Mouse (Mus musculus) intestine, embryonic 16.5 days (tissue): ENCODE data around the gene Rergl. TPM values are rescaled to one million over a fixed set of nuclear protein-coding genes. Genes with fewer than 3 reads are reported as not detected.

Source experiments
- ATAC-seq: fragments of 200-750 bp; cut with Nextera tagmentation; 2 replicates; pipeline ENCODE4 v1.8.0; 2017; ENCODE audit warnings: moderate TSS enrichment, moderate library complexity
- H3K27ac ChIP-seq: fragments of 300-500 bp; sonication (generic); 2 replicates; pipeline ENCODE4 v1.5.1; 2014; ENCODE audit warnings: mild to moderate bottlenecking, low read length
- H3K27me3 ChIP-seq: fragments of 300-500 bp; sonication (generic); replicated peaks from 2 replicates; pipeline ENCODE4 v1.6.1; 2014; ENCODE audit warnings: low read length, control low read depth, mixed read lengths; ENCODE audit not compliant: control insufficient read depth, insufficient read depth
- H3K36me3 ChIP-seq: fragments of 300-500 bp; sonication (generic); 2 replicates; pipeline ENCODE4 v1.6.1; 2014; ENCODE audit warnings: low read length, control low read depth; ENCODE audit not compliant: control insufficient read depth, insufficient read depth
- H3K4me1 ChIP-seq: fragments of 300-500 bp; sonication (generic); 2 replicates; pipeline ENCODE4 v1.6.1; 2014; ENCODE audit warnings: low read length, control low read depth, mixed read lengths; ENCODE audit not compliant: control insufficient read depth, insufficient read depth
- H3K4me2 ChIP-seq: fragments of 300-500 bp; sonication (generic); 2 replicates; pipeline ENCODE4 v1.6.1; 2014; ENCODE audit warnings: low read depth, low read length, control low read depth
- H3K4me3 ChIP-seq: fragments of 300-500 bp; sonication (generic); 2 replicates; pipeline ENCODE4 v1.5.1; 2014; ENCODE audit warnings: mild to moderate bottlenecking, low read length
- H3K9ac ChIP-seq: fragments of 300-500 bp; sonication (generic); 2 replicates; pipeline ENCODE4 v1.6.1; 2014; ENCODE audit warnings: low read depth, low read length
- H3K9me3 ChIP-seq: fragments of 300-500 bp; sonication (generic); 2 replicates; pipeline ENCODE4 v1.6.1; 2016; ENCODE audit warnings: low read length, control low read depth; ENCODE audit not compliant: control insufficient read depth
- WGBS: fragments of 180-500 bp; shearing (Covaris S2); extraction: QIAGEN DNeasy Blood & Tissue Kit; methylation state at CpG from one replicate; pipeline ENCODE4 v1.1.7; 2014; 5-methylcytosine and 5-hydroxymethylcytosine counted together
- polyA plus RNA-seq: library from polyadenylated mRNA; unstranded; fragments of >200 nt; fragmentation: Nextera tagmentation; extraction: Ambion mirVana; gene quantifications from 2 replicates; pipeline ENCODE4 v1.2.1, GENCODE M21; 2015

Gene Rergl
- polyA plus RNA-seq, 1 experiment from 2014 or later = 0.37 TPM

DNA sequence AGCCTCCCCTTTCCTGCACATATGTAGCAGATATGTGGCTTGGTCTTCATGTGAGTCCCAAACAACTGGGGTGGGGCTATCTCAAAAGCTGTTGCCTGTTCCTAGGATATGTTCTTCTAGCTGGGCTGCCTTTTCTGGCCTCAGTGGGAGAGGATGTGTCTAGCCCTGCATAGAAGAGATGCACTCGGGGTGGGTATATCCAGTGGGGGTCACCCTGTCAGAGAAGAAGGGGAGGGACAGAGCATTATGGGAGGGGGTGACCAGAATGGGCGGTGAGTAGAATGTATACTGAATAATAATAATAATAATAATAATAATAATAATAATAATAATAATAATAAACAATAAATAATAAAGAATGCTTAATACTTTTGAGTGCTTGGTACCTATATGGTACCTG lies 57.8 kb downstream of the Rergl start:
- Histone ChIP-seq H3K9me3 (no peaks in the 10 kb centered on the region), H3K9ac (no peak overlapping the region), H3K4me2 (no peak overlapping the region), H3K4me3 (no peak overlapping the region), H3K27me3 (no peaks in the 10 kb centered on the region), H3K36me3 (no peaks in the 10 kb centered on the region), H3K4me1 (no peaks in the 10 kb centered on the region), H3K27ac (no peak overlapping the region)
- WGBS = 74% methylated on average over 2 of the region's 2 CpGs
- no peak for ATAC-seq

Other genes starting within 250 kb of the Rergl start
- gene Pik3c2g, start 85.2 kb upstream of the Rergl start, polyA plus RNA-seq = 0.29 and 0.94 TPM in 2 replicates